Mouse (Mus musculus): ENCODE measurements around the gene Atp5e. TPM values are rescaled to one million over a fixed set of nuclear protein-coding genes. Genes with fewer than 3 reads are reported as not detected.

The Atp5e gene
- polyA plus RNA-seq, 1 experiment from 2014 or later, result 686 TPM

DNA sequence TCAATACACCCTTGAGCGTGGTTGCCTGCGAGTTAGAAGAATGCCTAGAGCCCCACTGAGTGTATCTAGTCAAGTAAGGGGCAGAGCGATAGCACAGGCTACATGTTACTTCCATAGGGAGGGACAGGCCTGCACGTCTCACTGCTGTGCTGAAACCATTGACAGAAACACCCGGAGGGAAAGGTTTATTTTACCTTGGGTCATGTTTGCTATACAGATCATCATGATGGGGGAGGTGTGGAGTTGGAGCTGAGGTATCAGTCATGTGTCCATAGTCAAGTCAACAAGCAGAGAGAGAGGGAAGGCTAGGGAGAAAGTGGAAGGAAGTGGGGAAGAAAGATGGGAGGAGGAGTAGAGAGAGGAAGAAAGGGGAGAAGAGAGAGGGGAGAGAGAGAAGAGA lies 23.1 kb upstream of the Atp5e start:
- Histone ChIP-seq H3K9ac (replicated peaks; ENCODE audit: low read length) (no peak overlapping the region), H3K4me3 (ENCODE audit: low read depth, low read length) (no peak overlapping the region), H3K27ac (replicated peaks; ENCODE audit: low read depth, low read length) (no peak overlapping the region), H3K4me2 (ENCODE audit: low read depth, low read length) (no peak overlapping the region), H3K9me3 (replicated peaks; ENCODE audit: control insufficient read depth, low read length) (no peaks in the 10 kb centered on the region), H3K4me1 (ENCODE audit: control insufficient read depth, insufficient read depth, low read length) (no peaks in the 10 kb centered on the region), H3K36me3 (replicated peaks; ENCODE audit: control insufficient read depth, insufficient read depth, low read depth, low read length) (no peaks in the 10 kb centered on the region), H3K27me3 (ENCODE audit: control insufficient read depth, insufficient read depth, low read length) (no peaks in the 10 kb centered on the region)
- ATAC-seq (replicated peaks; ENCODE audit: insufficient number of reproducible peaks, low FRiP score, low TSS enrichment, low read depth) (no peak), DNase-seq (ENCODE audit: low spot score) (no peak)
- WGBS, result 81% methylated on average over 5 of the region's 5 CpGs

DNA sequence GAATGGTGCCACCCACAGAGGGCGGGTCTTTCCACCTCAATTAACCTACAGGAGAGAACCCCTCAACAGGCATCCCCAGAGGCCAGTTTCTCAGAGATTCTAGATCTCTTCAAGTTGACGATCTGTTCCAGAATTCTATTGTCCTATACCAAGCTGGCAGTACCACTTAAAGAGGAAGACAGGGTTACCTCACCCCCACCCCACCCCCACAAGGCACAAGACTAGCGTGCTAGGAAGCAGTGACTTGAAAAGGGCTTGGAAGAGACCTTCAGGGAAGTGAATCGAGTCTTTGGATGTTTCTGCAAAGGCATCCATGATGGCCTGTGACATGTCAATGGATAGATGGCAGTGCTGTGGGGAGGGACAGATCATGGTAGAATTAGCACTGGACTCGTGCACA lies 14.8 kb upstream of the Atp5e start:
- H3K4me3 ChIP-seq (ENCODE audit: low read depth, low read length), result no peak overlapping the region
- no peak for DNase-seq (ENCODE audit: low spot score)
- H3K27ac ChIP-seq (replicated peaks; ENCODE audit: low read depth, low read length), result no peak overlapping the region
- H3K27me3 ChIP-seq (ENCODE audit: control insufficient read depth, insufficient read depth, low read length), result no peaks in the 10 kb centered on the region
- no peaks in the 10 kb centered on the region for H3K36me3 ChIP-seq (replicated peaks; ENCODE audit: control insufficient read depth, insufficient read depth, low read depth, low read length)
- no peak for ATAC-seq (replicated peaks; ENCODE audit: insufficient number of reproducible peaks, low FRiP score, low TSS enrichment, low read depth)
- no peaks in the 10 kb centered on the region for H3K9me3 ChIP-seq (replicated peaks; ENCODE audit: control insufficient read depth, low read length)
- no peak overlapping the region for H3K4me2 ChIP-seq (ENCODE audit: low read depth, low read length)
- no peaks in the 10 kb centered on the region for H3K4me1 ChIP-seq (ENCODE audit: control insufficient read depth, insufficient read depth, low read length)
- no peak overlapping the region for H3K9ac ChIP-seq (replicated peaks; ENCODE audit: low read length)
- WGBS, result 69% methylated on average over 5 of the region's 5 CpGs

DNA sequence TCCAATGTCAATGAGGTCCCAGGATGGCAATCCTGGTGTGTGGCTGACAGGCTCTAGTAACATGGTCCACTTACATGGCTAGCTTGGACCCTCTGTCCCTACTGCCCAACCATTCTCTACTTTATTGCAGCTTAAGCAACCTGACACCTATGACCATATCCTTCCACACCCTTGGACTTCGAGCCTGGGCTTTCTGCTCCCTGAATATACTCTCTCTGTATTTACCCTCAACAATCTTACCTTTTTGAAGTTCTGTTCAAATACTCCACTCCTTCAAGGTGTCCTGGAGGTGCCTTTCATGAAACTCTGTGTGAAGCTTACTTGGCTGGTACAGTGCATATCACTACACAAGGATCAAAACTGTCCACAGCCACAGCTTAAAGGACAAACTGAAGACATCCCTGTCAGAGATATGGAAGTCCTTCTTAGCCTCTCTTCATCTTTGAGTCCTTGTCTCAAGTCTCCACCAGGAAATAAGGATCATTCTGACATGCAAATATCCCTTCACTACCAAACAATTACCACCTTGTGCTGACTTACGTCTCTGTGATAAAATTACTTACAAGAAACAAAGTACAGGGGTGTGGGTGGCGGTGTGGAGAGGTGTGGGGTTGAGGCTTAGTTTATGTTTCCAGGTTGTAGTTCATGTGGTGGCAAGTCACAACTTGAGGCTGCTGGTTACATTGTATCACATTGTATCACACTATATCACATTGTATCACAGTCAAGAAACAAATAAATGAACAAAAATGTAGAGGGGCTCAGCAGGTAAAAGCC lies 13.8 kb upstream of the Atp5e start:
- H3K36me3 ChIP-seq (replicated peaks; ENCODE audit: control insufficient read depth, insufficient read depth, low read depth, low read length), result no peaks in the 10 kb centered on the region

DNA sequence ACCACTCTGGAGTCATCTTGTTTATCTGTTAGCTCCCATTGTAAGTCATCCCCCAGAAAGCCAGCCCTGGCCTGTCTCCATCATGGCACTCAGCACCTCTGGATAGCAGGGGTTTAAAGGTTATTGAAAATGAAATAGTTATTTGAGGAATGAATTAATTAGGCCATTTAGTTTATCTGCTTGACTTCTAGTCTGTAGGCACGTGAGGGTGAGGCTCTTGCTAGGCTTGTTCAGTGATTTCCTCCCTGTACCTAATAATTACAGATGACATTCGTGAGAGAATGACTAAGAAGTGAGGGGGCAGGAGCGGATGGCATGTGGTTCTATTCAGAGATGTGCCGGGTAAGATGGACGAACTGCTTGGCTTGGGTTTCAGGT lies 9.6 kb upstream of the Atp5e start:
- Histone ChIP-seq H3K9me3 (replicated peaks; ENCODE audit: control insufficient read depth, low read length) (no peaks in the 10 kb centered on the region), H3K9ac (replicated peaks; ENCODE audit: low read length) (peak overlapping the region; percentile 61), H3K27me3 (ENCODE audit: control insufficient read depth, insufficient read depth, low read length) (no peaks in the 10 kb centered on the region), H3K4me2 (ENCODE audit: low read depth, low read length) (peak overlapping the region; percentile 61), H3K4me3 (ENCODE audit: low read depth, low read length) (no peak overlapping the region; the same call in 1 of the 2 replicates), H3K36me3 (replicated peaks; ENCODE audit: control insufficient read depth, insufficient read depth, low read depth, low read length) (no peaks in the 10 kb centered on the region; the same call in 1 of the 2 replicates), H3K27ac (replicated peaks; ENCODE audit: low read depth, low read length) (no peak overlapping the region), H3K4me1 (ENCODE audit: control insufficient read depth, insufficient read depth, low read length) (no peaks in the 10 kb centered on the region)
- DNase-seq (ENCODE audit: low spot score), result no peak
- 68% methylated on average over 5 of the region's 5 CpGs for WGBS
- ATAC-seq (replicated peaks; ENCODE audit: insufficient number of reproducible peaks, low FRiP score, low TSS enrichment, low read depth), result no peak

More for the DNA sequence above, 13.8 kb upstream of the Atp5e start:
- no peak overlapping the region for H3K27ac ChIP-seq (replicated peaks; ENCODE audit: low read depth, low read length)
- DNase-seq (ENCODE audit: low spot score), result no peak
- no peaks in the 10 kb centered on the region for H3K4me1 ChIP-seq (ENCODE audit: control insufficient read depth, insufficient read depth, low read length)
- no peak overlapping the region for H3K4me3 ChIP-seq (ENCODE audit: low read depth, low read length)
- no peaks in the 10 kb centered on the region for H3K9me3 ChIP-seq (replicated peaks; ENCODE audit: control insufficient read depth, low read length)
- no peaks in the 10 kb centered on the region for H3K27me3 ChIP-seq (ENCODE audit: control insufficient read depth, insufficient read depth, low read length)
- WGBS, result 78% methylated on average over 3 of the region's 3 CpGs
- no peak overlapping the region for H3K9ac ChIP-seq (replicated peaks; ENCODE audit: low read length)
- H3K4me2 ChIP-seq (ENCODE audit: low read depth, low read length), result no peak overlapping the region
- ATAC-seq (replicated peaks; ENCODE audit: insufficient number of reproducible peaks, low FRiP score, low TSS enrichment, low read depth), result no peak

DNA sequence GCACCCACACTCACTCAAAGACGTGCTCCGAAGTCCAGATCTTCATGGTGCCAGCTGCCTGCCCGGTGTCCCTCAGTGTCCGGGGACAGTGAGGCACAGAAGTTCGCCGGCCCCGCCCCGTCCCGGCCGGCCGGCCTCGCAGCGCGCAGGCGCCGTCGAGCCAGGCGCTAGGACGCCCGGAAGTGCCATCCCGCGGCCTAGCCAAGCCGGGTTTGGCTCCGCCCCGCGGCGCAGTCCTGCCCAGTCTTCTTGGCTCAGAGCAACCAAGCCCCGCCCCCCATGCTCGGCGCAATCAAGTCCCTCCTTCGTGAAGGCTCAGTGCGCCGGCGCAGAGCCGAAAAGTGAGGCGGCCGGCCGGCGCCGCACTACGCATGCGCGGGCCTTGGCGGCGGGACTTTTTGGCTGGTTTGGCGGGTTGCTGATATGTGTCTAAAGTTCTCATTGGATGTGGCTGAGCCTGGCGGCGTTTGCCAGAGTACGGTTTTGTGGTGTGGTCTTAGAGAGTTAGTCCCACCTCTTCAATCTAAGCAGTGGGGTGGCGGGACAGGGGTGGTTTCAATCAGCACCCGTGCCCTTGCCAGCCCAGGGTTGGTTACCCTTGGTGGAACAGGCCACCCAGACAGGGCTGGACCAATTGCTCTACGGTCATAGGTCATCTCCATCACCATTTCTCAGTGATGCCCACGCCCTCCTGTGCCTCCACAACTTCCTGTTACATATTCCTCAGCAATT lies 9.1 kb upstream of the Atp5e start, which contains the start of gene Prelid3b:
Prelid3b (minus strand) TSS at position 264 of the 732 bp plus-strand sequence.
- H3K9me3 ChIP-seq (replicated peaks; ENCODE audit: control insufficient read depth, low read length), result no peaks in the 10 kb centered on the region
- peak within 1 kb of the TSS; percentile 74 for H3K4me3 ChIP-seq (ENCODE audit: low read depth, low read length)
- no peaks in the 10 kb centered on the region for H3K4me1 ChIP-seq (ENCODE audit: control insufficient read depth, insufficient read depth, low read length)
- peak within 1 kb of the TSS; percentile 84 for H3K9ac ChIP-seq (replicated peaks; ENCODE audit: low read length)
- DNase-seq (ENCODE audit: low spot score), result peak; percentile 99
- under 1% methylated on average over 41 of the region's 53 CpGs for WGBS
- H3K4me2 ChIP-seq (ENCODE audit: low read depth, low read length), result peak within 1 kb of the TSS; percentile 74
- H3K27me3 ChIP-seq (ENCODE audit: control insufficient read depth, insufficient read depth, low read length), result no peaks in the 10 kb centered on the region
- H3K36me3 ChIP-seq (replicated peaks; ENCODE audit: control insufficient read depth, insufficient read depth, low read depth, low read length), result no peaks in the 10 kb centered on the region; the same call in 1 of the 2 replicates
- peak within 1 kb of the TSS; percentile 47 for H3K27ac ChIP-seq (replicated peaks; ENCODE audit: low read depth, low read length)
- ATAC-seq (replicated peaks; ENCODE audit: insufficient number of reproducible peaks, low FRiP score, low TSS enrichment, low read depth), result peak; percentile 97

DNA sequence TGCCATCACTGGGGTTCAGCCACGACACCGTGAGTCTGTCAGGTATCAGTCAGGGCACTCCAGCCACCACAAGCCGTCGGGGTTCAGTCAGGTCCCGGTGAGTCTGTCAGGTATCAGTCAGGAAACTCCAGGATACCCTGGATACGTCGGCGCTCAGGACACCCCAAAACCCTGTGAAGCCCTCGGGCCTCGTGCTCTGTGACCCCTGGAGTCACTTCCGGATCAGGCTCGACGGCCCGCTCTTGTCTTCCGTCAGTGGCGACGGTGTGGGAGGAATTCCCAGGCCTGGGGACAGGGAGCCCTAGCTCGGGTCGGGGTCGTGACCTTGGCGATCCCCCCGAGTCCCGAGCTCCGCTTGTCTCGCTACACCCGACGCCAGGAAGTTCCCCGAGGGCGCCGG lies 8.5 kb upstream of the Atp5e start:
- peak overlapping the region; percentile 74 for H3K4me2 ChIP-seq (ENCODE audit: low read depth, low read length)
- H3K27ac ChIP-seq (replicated peaks; ENCODE audit: low read depth, low read length), result no peak overlapping the region; the same call in 1 of the 2 replicates
- peak; percentile 32 for DNase-seq (ENCODE audit: low spot score)
- H3K9me3 ChIP-seq (replicated peaks; ENCODE audit: control insufficient read depth, low read length), result no peaks in the 10 kb centered on the region
- peak overlapping the region; percentile 74 for H3K4me3 ChIP-seq (ENCODE audit: low read depth, low read length)
- 7% methylated on average over 30 of the region's 30 CpGs for WGBS
- no peaks in the 10 kb centered on the region for H3K4me1 ChIP-seq (ENCODE audit: control insufficient read depth, insufficient read depth, low read length)
- H3K27me3 ChIP-seq (ENCODE audit: control insufficient read depth, insufficient read depth, low read length), result no peaks in the 10 kb centered on the region
- no peaks in the 10 kb centered on the region; the same call in 1 of the 2 replicates for H3K36me3 ChIP-seq (replicated peaks; ENCODE audit: control insufficient read depth, insufficient read depth, low read depth, low read length)
- peak overlapping the region; percentile 84 for H3K9ac ChIP-seq (replicated peaks; ENCODE audit: low read length)
- peak; percentile 17 for ATAC-seq (replicated peaks; ENCODE audit: insufficient number of reproducible peaks, low FRiP score, low TSS enrichment, low read depth)

DNA sequence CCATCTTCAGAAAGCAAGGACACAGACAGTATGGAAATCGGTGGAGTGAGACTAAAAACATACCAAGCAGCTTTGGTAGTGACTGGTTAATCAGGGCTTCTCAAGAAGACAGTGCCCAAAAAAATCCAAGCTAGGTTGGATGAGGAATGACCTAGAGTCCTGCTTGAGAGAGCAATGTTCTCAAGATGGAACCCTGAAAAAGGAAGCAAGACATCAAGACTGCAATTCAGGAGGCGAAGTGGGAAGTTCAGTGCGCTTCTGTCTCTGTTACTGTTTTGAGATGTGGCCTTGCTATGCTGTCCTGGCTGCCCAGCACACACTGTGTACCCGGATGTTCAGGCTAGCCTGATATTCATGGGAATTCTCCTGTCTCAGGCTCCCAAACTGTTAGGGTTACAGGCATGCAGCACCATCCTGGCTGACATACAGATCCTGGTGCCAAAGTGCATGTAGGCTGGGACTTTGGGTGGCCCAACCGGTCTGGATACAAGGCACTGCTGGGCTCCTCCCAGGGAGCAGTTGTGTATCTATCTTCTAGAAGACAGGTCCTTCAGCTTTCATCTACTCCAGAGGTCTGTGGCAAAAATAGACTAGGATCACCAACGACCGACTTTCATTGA lies 7.0 kb upstream of the Atp5e start:
- ATAC-seq (replicated peaks; ENCODE audit: insufficient number of reproducible peaks, low FRiP score, low TSS enrichment, low read depth), result no peak

More for the DNA sequence above, 7.0 kb upstream of the Atp5e start:
- H3K27me3 ChIP-seq (ENCODE audit: control insufficient read depth, insufficient read depth, low read length), result no peaks in the 10 kb centered on the region
- H3K4me2 ChIP-seq (ENCODE audit: low read depth, low read length), result no peak overlapping the region
- H3K4me1 ChIP-seq (ENCODE audit: control insufficient read depth, insufficient read depth, low read length), result no peaks in the 10 kb centered on the region
- H3K9me3 ChIP-seq (replicated peaks; ENCODE audit: control insufficient read depth, low read length), result no peaks in the 10 kb centered on the region
- H3K9ac ChIP-seq (replicated peaks; ENCODE audit: low read length), result no peak overlapping the region
- H3K27ac ChIP-seq (replicated peaks; ENCODE audit: low read depth, low read length), result no peak overlapping the region
- 95% methylated on average over 7 of the region's 7 CpGs for WGBS
- no peaks in the 10 kb centered on the region; the same call in 1 of the 2 replicates for H3K36me3 ChIP-seq (replicated peaks; ENCODE audit: control insufficient read depth, insufficient read depth, low read depth, low read length)
- no peak overlapping the region for H3K4me3 ChIP-seq (ENCODE audit: low read depth, low read length)
- no peak for DNase-seq (ENCODE audit: low spot score)

Data from embryonic facial prominence, embryonic 11.5 days (tissue).